Mouse (Mus musculus) bone marrow macrophage, adult 2 months (primary cell): ENCODE results near the gene Flna. TPM values are rescaled to one million over a fixed set of nuclear protein-coding genes. Genes with fewer than 3 reads are reported as not detected.

Experiments
- H3K27ac ChIP-seq: 2 replicates; pipeline ENCODE4 v1.5.1; 2012; ENCODE audit warnings: low read depth, low read length; ENCODE audit not compliant: insufficient read depth
- H3K4me1 ChIP-seq: 2 replicates; pipeline ENCODE4 v1.6.1; 2012; ENCODE audit warnings: low read length; ENCODE audit not compliant: control insufficient read depth, insufficient read depth
- H3K4me3 ChIP-seq: 2 replicates; pipeline ENCODE4 v1.5.1; 2012; ENCODE audit warnings: mild to moderate bottlenecking, low read length, moderate library complexity; ENCODE audit not compliant: insufficient read depth
- CTCF ChIP-seq: IDR thresholded peaks from 2 replicates; pipeline ENCODE4 v1.5.1; 2012; ENCODE audit warnings: low read depth, mild to moderate bottlenecking, low read length, moderate library complexity
- POLR2A ChIP-seq: IDR thresholded peaks from 2 replicates; pipeline ENCODE4 v1.6.1; 2012; ENCODE audit warnings: mild to moderate bottlenecking, low read depth, low read length, borderline replicate concordance
- polyA plus RNA-seq: library from polyadenylated mRNA; stranded (reverse); fragments of >200 nt; gene quantifications from 2 replicates; pipeline ENCODE4 v1.2.4, GENCODE M21; 2012; ENCODE audit not compliant: missing spikeins, insufficient read depth, insufficient read length

The Flna gene
- polyA plus RNA-seq, 1 experiment = 442 TPM

DNA sequence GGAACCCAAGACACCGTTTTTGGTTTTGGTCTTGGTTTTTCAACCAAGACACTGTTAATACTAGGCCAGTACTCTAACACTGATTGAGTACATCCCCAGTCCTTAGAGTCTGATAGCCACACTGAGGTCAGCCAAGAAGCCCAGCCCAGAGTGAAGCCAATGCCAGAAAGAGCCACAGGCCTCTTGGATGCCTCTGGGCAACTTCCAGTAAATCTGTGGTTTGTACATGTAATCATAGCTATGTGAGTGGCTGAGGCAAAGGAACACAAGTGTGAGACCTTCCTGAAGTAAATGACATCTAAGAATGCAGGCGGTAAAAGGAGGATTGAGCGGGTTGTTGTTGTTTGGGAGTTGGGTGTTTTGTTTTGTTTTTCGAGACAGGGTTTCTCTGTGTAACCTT lies 31.1 kb downstream of the Flna start:
- Histone ChIP-seq H3K27ac (no peak overlapping the region), H3K4me1 (no peaks in the 10 kb centered on the region), H3K4me3 (no peak overlapping the region)
- TF ChIP-seq POLR2A (no peak), CTCF (no peak)

GRCm38 (mm10) chrX:74203556-74203955 lies 46.1 kb downstream of the Flna start:
- H3K4me3 ChIP-seq = no peak overlapping the region
- no peak for TF ChIP-seq POLR2A
- TF ChIP-seq CTCF = no peak

GRCm38 (mm10) chrX:74176959-74177358 lies 72.7 kb downstream of the Flna start, which contains the start of gene Tktl1:
Gene Tktl1, plus strand, starts transcription at chrX:74177259.
- Histone ChIP-seq H3K4me1 (no peaks in the 10 kb centered on the region), H3K27ac (no peak within 1 kb of the TSS), H3K4me3 (no peak within 1 kb of the TSS)
- TF ChIP-seq POLR2A = no peak
- no peak for TF ChIP-seq CTCF

More at GRCm38 (mm10) chrX:74203556-74203955, 46.1 kb downstream of the Flna start:
- no peak overlapping the region for H3K27ac ChIP-seq
- no peaks in the 10 kb centered on the region for H3K4me1 ChIP-seq

Other genes starting within 250 kb of the Flna start
- gene Irak1, start 225.9 kb downstream of the Flna start, polyA plus RNA-seq = 66.7 and 69.6 TPM in 2 replicates
- not detected in 2 replicates for gene Opn1mw, start 122.4 kb downstream of the Flna start, polyA plus RNA-seq
- 26.2 and 27.3 TPM in 2 replicates for gene Mecp2, start 114.5 kb downstream of the Flna start, polyA plus RNA-seq
- gene Tex28, start 82.0 kb downstream of the Flna start, polyA plus RNA-seq = not detected in 2 replicates
- gene Tktl1, start 72.6 kb downstream of the Flna start, polyA plus RNA-seq = not detected in 2 replicates
- 61.4 and 66.9 TPM in 2 replicates for gene Emd, start 4.9 kb upstream of the Flna start, polyA plus RNA-seq
- gene Rpl10, start 21.0 kb upstream of the Flna start, polyA plus RNA-seq = 136 and 172 TPM in 2 replicates
- 74.6 and 79.4 TPM in 2 replicates for gene Taz, start 32.1 kb upstream of the Flna start, polyA plus RNA-seq
- 274 and 292 TPM in 2 replicates for gene Dnase1l1, start 32.5 kb upstream of the Flna start, polyA plus RNA-seq
- gene Atp6ap1, start 47.3 kb upstream of the Flna start, polyA plus RNA-seq = 529 and 540 TPM in 2 replicates
- gene Gdi1, start 55.2 kb upstream of the Flna start, polyA plus RNA-seq = 160 and 185 TPM in 2 replicates
- 76.2 and 87.8 TPM in 2 replicates for gene Fam50a, start 63.2 kb upstream of the Flna start, polyA plus RNA-seq
- gene Plxna3, start 79.2 kb upstream of the Flna start, polyA plus RNA-seq = 2.5 and 3.8 TPM in 2 replicates
- 45.1 and 50.3 TPM in 2 replicates for gene Lage3, start 103.8 kb upstream of the Flna start, polyA plus RNA-seq
- gene Ubl4a, start 123.4 kb upstream of the Flna start, polyA plus RNA-seq = 20.5 and 23.7 TPM in 2 replicates
- 13.5 and 15.2 TPM in 2 replicates for gene Slc10a3, start 123.5 kb upstream of the Flna start, polyA plus RNA-seq
- gene Fam3a, start 143.5 kb upstream of the Flna start, polyA plus RNA-seq = 22.2 and 26.8 TPM in 2 replicates
- gene Ikbkg, start 143.5 kb upstream of the Flna start, polyA plus RNA-seq = 28.4 and 34.5 TPM in 2 replicates
- 156 and 180 TPM in 2 replicates for gene G6pdx, start 179.4 kb upstream of the Flna start, polyA plus RNA-seq
- not detected in 2 replicates for gene Gm6880, start 231.6 kb upstream of the Flna start, polyA plus RNA-seq